Mouse (Mus musculus) adrenal gland, postnatal 25 days (tissue): ENCODE measurements around the gene Gstp1. TPM values are rescaled to one million over a fixed set of nuclear protein-coding genes. Genes with fewer than 3 reads are reported as not detected.
A peak's percentile ranks its signal among the peaks of the same experiment; 100 is the strongest.
"Not testable (repeated sequence)": the region's sequence is repeated elsewhere in the genome, so short reads cannot be mapped to it uniquely, and the experiment has no call there.

Source experiments
- DNase-seq: peaks from one replicate; pipeline ENCODE4 v3.0.0; 2021; ENCODE audit warnings: mixed read lengths
- long read RNA-seq: library from polyadenylated mRNA; stranded (forward); transcript quantifications from one replicate; pipeline ENCODE4 v2.0.0, GENCODE M21; 2021
- total RNA-seq: library from RNA; stranded (reverse); gene quantifications from 2 replicates; pipeline ENCODE4 v1.2.3, GENCODE M21; 2021

Gstp1 gene
- total RNA-seq: 383 and 392 TPM in 2 replicates
- long read RNA-seq, transcript Gstp1-201 (7 exons, 821 nt): major isoform, 506 of 559 reads
- long read RNA-seq, partial matches to known transcripts: 38 of 559 reads
- long read RNA-seq, other reads (novel, unspliced or antisense): 7 of 559 reads

GRCm38 (mm10) chr19:4037788-4038232, at the start of gene Gstp1:
Gene Gstp1 (minus strand): TSS chr19:4037985.
- DNase-seq: peak; percentile 90

- DNase-seq: no peak
Observed at GRCm38 (mm10) chr19:4087090-4087489, 49.3 kb upstream of the Gstp1 start.

GRCm38 (mm10) chr19:4086156-4086555, 48.4 kb upstream of the Gstp1 start:
- DNase-seq: no peak

- DNase-seq: no peak
Observed at GRCm38 (mm10) chr19:4084984-4085383, 47.2 kb upstream of the Gstp1 start.

- DNase-seq: no peak
Observed at GRCm38 (mm10) chr19:4083826-4084225, 46.0 kb upstream of the Gstp1 start.

GRCm38 (mm10) chr19:4083316-4083715, 45.5 kb upstream of the Gstp1 start:
- no peak for DNase-seq

GRCm38 (mm10) chr19:4082219-4082965, 44.6 kb upstream of the Gstp1 start:
- DNase-seq: no peak

- DNase-seq: no peak
Observed at GRCm38 (mm10) chr19:4081394-4081793, 43.6 kb upstream of the Gstp1 start, which contains the start of gene Cabp2. Gene Cabp2 (plus strand): TSS chr19:4081578.

GRCm38 (mm10) chr19:4080511-4081009, 42.8 kb upstream of the Gstp1 start:
- no peak for DNase-seq

GRCm38 (mm10) chr19:4079594-4079993, 41.8 kb upstream of the Gstp1 start:
- no peak for DNase-seq

GRCm38 (mm10) chr19:4075531-4075930, 37.7 kb upstream of the Gstp1 start:
- no peak for DNase-seq

- no peak for DNase-seq
Observed at GRCm38 (mm10) chr19:4072706-4073424, 35.1 kb upstream of the Gstp1 start.

- no peak for DNase-seq
Observed at GRCm38 (mm10) chr19:4071406-4071805, 33.6 kb upstream of the Gstp1 start.

- no peak for DNase-seq
Observed at GRCm38 (mm10) chr19:4070756-4071155, 33.0 kb upstream of the Gstp1 start.

GRCm38 (mm10) chr19:4070311-4070710, 32.5 kb upstream of the Gstp1 start:
- no peak for DNase-seq

- DNase-seq: no peak
Observed at GRCm38 (mm10) chr19:4068717-4069410, 31.1 kb upstream of the Gstp1 start.

GRCm38 (mm10) chr19:4068242-4068641, 30.5 kb upstream of the Gstp1 start:
- DNase-seq: not testable (repeated sequence)

- no peak for DNase-seq
Observed at GRCm38 (mm10) chr19:4066877-4067276, 29.1 kb upstream of the Gstp1 start.

- no peak for DNase-seq
Observed at GRCm38 (mm10) chr19:4066280-4066679, 28.5 kb upstream of the Gstp1 start.

GRCm38 (mm10) chr19:4064501-4064900, 26.7 kb upstream of the Gstp1 start:
- not testable (repeated sequence) for DNase-seq

GRCm38 (mm10) chr19:4063357-4063756, 25.6 kb upstream of the Gstp1 start:
- not testable (repeated sequence) for DNase-seq

GRCm38 (mm10) chr19:4060899-4061465, 23.2 kb upstream of the Gstp1 start:
- DNase-seq: no peak
